Mouse (Mus musculus) heart, embryonic 14.5 days (tissue): ENCODE measurements around the gene Nrxn3. TPM values are rescaled to one million over a fixed set of nuclear protein-coding genes. Genes with fewer than 3 reads are reported as not detected.

ENCODE experiments used
- ATAC-seq: fragments of 200-750 bp; cut with Nextera tagmentation; 2 replicates; pipeline ENCODE4 v1.8.0; 2017; ENCODE audit warnings: low read depth, moderate TSS enrichment; ENCODE audit not compliant: insufficient number of reproducible peaks, insufficient read depth, low FRiP score
- H3K27ac ChIP-seq, 2 experiments: fragments of 200-500 bp in 1 of 2; fragments of 300-500 bp in 1 of 2; sonication (generic) in 1 of 2; replicated peaks in 1 of 2; 2 replicates each; pipeline ENCODE4 v1.5.1; 2012 to 2014; ENCODE audit warnings: low read depth in 2 of 2, low read length in 2 of 2, control low read depth in 1 of 2, mild to moderate bottlenecking in 1 of 2, mixed read lengths in 1 of 2; ENCODE audit not compliant: control insufficient read depth in 1 of 2, insufficient read depth in 1 of 2
- H3K27me3 ChIP-seq: fragments of 300-500 bp; sonication (generic); 2 replicates; pipeline ENCODE4 v1.6.1; 2014; ENCODE audit warnings: mild to moderate bottlenecking, low read length, control low read depth; ENCODE audit not compliant: control insufficient read depth, insufficient read depth
- H3K36me3 ChIP-seq: fragments of 300-500 bp; sonication (generic); 2 replicates; pipeline ENCODE4 v1.6.1; 2014; ENCODE audit warnings: mild to moderate bottlenecking, control low read depth, low read length, mixed read lengths; ENCODE audit not compliant: control insufficient read depth, insufficient read depth
- H3K4me1 ChIP-seq, 2 experiments: fragments of 200-500 bp in 1 of 2; fragments of 300-500 bp in 1 of 2; sonication (generic) in 1 of 2; 2 replicates each; pipeline ENCODE4 v1.6.1; 2012 to 2014; ENCODE audit warnings: low read length in 2 of 2, control low read depth in 1 of 2, mixed read lengths in 1 of 2; ENCODE audit not compliant: control insufficient read depth in 2 of 2, insufficient read depth in 2 of 2
- H3K4me2 ChIP-seq: fragments of 300-500 bp; sonication (generic); 2 replicates; pipeline ENCODE4 v1.6.1; 2014; ENCODE audit warnings: mild to moderate bottlenecking, low read length
- H3K4me3 ChIP-seq, 2 experiments: fragments of 200-500 bp in 1 of 2; fragments of 300-500 bp in 1 of 2; sonication (generic) in 1 of 2; 2 replicates each; pipeline ENCODE4 v1.5.1; 2012 to 2014; ENCODE audit warnings: low read length in 2 of 2, mild to moderate bottlenecking in 2 of 2, control low read depth in 1 of 2, low read depth in 1 of 2, moderate library complexity in 1 of 2; ENCODE audit not compliant: control insufficient read depth in 1 of 2, insufficient read depth in 1 of 2
- H3K9ac ChIP-seq: fragments of 300-500 bp; sonication (generic); 2 replicates; pipeline ENCODE4 v1.6.1; 2014; ENCODE audit warnings: mild to moderate bottlenecking, low read length
- H3K9me3 ChIP-seq: fragments of 300-500 bp; sonication (generic); 2 replicates; pipeline ENCODE4 v1.6.1; 2016; ENCODE audit warnings: low read length, control low read depth; ENCODE audit not compliant: control insufficient read depth
- WGBS: fragments of 180-500 bp; shearing (Covaris S2); extraction: QIAGEN DNeasy Blood & Tissue Kit; methylation state at CpG from one replicate; pipeline ENCODE4 v1.1.7; 2014; 5-methylcytosine and 5-hydroxymethylcytosine counted together
- polyA plus RNA-seq: library from polyadenylated mRNA; unstranded; fragments of >200 nt; fragmentation: Nextera tagmentation; extraction: Ambion mirVana; gene quantifications from 2 replicates; pipeline ENCODE4 v1.2.1, GENCODE M21; 2014

Nrxn3 gene
- polyA plus RNA-seq, 1 experiment from 2014 or later, result 1.7 TPM

DNA sequence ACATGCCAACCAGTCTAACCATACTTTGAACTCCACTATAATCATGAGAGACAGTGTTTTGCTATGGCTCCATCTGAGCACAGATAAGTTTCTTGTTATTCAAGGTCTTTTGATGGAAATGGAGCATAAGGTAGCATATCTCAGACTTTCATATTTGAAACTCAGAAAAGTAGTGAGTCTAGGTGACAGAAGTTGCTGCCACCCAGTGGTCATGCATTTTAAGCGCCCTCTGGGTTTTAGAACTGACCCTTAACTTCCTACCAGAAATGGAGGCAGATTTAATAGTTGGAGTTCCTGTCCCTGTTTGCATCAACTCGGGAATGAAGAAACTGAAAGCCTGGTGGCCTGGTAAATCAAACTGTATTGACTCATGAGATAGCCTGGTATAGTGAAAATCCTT is 488.9 kb downstream of the Nrxn3 start:
- H3K4me1 ChIP-seq, result no peaks in the 10 kb centered on the region
- no peak overlapping the region for H3K4me3 ChIP-seq
- H3K27ac ChIP-seq, result no peak overlapping the region
- H3K9me3 ChIP-seq, result no peaks in the 10 kb centered on the region
- no peaks in the 10 kb centered on the region for H3K36me3 ChIP-seq
- no peak overlapping the region for H3K4me2 ChIP-seq
- no peak for ATAC-seq
- no peak overlapping the region for H3K9ac ChIP-seq
- H3K27me3 ChIP-seq, result no peaks in the 10 kb centered on the region
- WGBS, result 22% methylated on average over 2 of the region's 2 CpGs

DNA sequence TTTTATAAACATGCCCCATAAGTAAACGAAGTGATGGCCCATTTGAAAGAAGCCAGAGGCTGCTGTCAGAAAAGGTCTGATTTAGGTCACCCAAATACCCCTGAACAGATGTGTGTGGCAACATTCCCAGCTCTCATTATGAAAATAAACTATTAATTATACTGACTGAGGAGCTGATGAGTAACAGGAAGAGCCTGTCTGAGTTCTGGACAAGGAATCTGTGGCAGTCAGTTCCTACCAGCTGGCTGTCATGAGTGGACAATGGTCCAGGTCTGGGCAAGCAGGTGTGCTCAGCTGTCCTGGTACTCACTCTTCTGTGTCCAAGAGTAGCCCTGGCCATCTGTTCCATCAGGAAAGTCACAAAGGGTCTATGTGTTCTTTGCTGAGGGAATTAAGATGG is 517.1 kb downstream of the Nrxn3 start:
- WGBS, result 34% methylated on average over 1 of the region's 1 CpGs
- H3K36me3 ChIP-seq, result no peaks in the 10 kb centered on the region

DNA sequence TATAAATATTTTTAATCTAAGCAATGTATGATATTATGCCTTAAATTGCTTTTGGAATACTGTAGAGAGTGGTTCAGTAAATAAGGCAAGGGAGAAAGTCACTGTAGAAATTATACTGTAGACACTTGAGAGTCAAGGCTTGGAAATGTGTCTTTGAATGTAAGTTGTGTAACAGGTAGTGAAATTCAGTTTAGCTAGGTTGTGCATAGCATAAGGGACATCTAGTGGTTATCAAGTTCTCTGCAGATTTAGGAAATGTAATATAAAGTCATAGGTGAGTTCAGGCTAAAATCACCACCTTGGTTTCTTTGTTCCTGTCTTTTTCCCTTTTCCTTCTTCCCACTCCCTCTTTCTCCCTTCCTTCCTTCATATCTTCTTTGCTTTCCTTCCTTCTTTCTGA is 518.9 kb downstream of the Nrxn3 start:
- H3K4me2 ChIP-seq, result no peak overlapping the region
- H3K4me3 ChIP-seq, result no peak overlapping the region
- no peaks in the 10 kb centered on the region for H3K27me3 ChIP-seq
- no peak for ATAC-seq
- H3K36me3 ChIP-seq, result no peaks in the 10 kb centered on the region
- no peaks in the 10 kb centered on the region for H3K4me1 ChIP-seq
- H3K9me3 ChIP-seq, result peaks cover 5% of the 10 kb centered on the region; the same call in 1 of the 2 replicates
- H3K9ac ChIP-seq, result no peak overlapping the region
- H3K27ac ChIP-seq, result no peak overlapping the region

More for the DNA sequence above, 517.1 kb downstream of the Nrxn3 start:
- peaks cover 5% of the 10 kb centered on the region; the same call in 1 of the 2 replicates for H3K9me3 ChIP-seq
- no peak for ATAC-seq
- no peak overlapping the region for H3K4me2 ChIP-seq
- no peak overlapping the region for H3K9ac ChIP-seq
- no peak overlapping the region for H3K4me3 ChIP-seq
- H3K27me3 ChIP-seq, result no peaks in the 10 kb centered on the region
- H3K4me1 ChIP-seq, result no peaks in the 10 kb centered on the region
- no peak overlapping the region for H3K27ac ChIP-seq

DNA sequence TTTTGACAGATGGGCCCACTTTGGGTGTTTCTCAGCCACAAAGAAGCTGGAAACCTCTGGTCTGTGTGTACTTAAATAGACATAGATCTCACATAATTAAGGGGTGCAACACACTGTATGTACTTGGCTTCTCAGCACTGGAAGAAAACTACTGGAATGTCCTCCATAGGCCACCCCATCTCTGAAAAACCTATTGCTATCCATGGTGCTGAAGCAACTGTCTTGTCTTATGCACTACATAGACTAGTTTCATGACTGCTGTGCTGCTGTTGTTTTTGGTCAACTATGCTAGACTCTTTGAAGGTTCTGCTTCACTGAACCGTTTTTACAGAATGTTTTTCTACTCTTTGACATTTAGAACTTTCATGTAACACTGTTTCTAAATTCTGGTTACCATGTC is 519.8 kb downstream of the Nrxn3 start:
- Histone ChIP-seq H3K9ac (no peak overlapping the region), H3K9me3 (peaks cover 5% of the 10 kb centered on the region; the same call in 1 of the 2 replicates), H3K4me1 (no peaks in the 10 kb centered on the region), H3K4me3 (no peak overlapping the region), H3K36me3 (no peaks in the 10 kb centered on the region), H3K27ac (no peak overlapping the region), H3K27me3 (no peaks in the 10 kb centered on the region), H3K4me2 (no peak overlapping the region)
- no peak for ATAC-seq
- WGBS, result 29% methylated on average over 1 of the region's 1 CpGs

DNA sequence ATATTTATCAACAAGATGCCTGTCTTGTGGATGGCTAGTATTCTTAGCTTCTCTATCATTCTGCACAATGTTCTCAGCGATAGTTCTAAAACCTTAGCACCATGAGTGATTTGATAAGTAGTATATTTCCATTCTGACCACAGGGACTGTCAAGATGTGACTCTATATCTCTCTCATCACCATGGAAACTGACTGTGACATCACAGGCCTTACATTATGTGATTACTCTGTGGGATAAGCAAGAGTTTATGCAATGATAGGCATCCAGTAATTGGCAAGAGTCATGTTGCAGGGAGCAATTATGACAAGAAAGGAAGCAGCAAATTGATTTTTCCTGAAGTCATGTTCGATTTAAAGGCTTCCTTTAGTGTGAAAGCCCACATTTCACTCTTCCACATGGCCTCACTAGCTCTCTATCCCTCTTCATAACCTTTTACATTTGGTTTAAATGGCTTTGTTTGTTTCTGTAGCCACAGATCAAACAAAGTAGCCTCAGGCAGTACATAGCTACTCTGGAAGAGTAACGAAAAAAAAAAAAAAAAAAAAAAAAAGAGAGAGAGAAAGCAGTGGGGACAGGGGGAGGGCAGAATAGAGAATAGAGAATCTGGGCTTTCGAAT is 532.7 kb downstream of the Nrxn3 start:
- H3K9ac ChIP-seq, result no peak overlapping the region
- ATAC-seq, result no peak
- no peak overlapping the region for H3K27ac ChIP-seq
- H3K4me3 ChIP-seq, result no peak overlapping the region
- H3K9me3 ChIP-seq, result no peaks in the 10 kb centered on the region
- H3K36me3 ChIP-seq, result no peaks in the 10 kb centered on the region
- no peaks in the 10 kb centered on the region for H3K27me3 ChIP-seq
- 64% methylated on average over 4 of the region's 4 CpGs for WGBS
- no peak overlapping the region for H3K4me2 ChIP-seq
- H3K4me1 ChIP-seq, result no peaks in the 10 kb centered on the region

- no peak overlapping the region for H3K9ac ChIP-seq
- H3K4me3 ChIP-seq, result no peak overlapping the region
- H3K27me3 ChIP-seq, result no peaks in the 10 kb centered on the region
- 84% methylated on average over 3 of the region's 3 CpGs for WGBS
- H3K9me3 ChIP-seq, result no peaks in the 10 kb centered on the region
- no peak overlapping the region for H3K4me2 ChIP-seq
- ATAC-seq, result no peak
- H3K4me1 ChIP-seq, result no peaks in the 10 kb centered on the region
- H3K36me3 ChIP-seq, result no peaks in the 10 kb centered on the region
- H3K27ac ChIP-seq, result no peak overlapping the region
Observed at GRCm38 (mm10) chr12:89258879-89259278, 536.2 kb downstream of the Nrxn3 start.

GRCm38 (mm10) chr12:89260076-89260475 is 537.4 kb downstream of the Nrxn3 start:
- no peaks in the 10 kb centered on the region for H3K4me1 ChIP-seq
- no peaks in the 10 kb centered on the region for H3K9me3 ChIP-seq
- no peak for ATAC-seq
- WGBS, result 78% methylated on average over 24 of the region's 24 CpGs
- no peak overlapping the region for H3K9ac ChIP-seq
- H3K4me3 ChIP-seq, result no peak overlapping the region
- no peak overlapping the region for H3K4me2 ChIP-seq
- H3K27ac ChIP-seq, result no peak overlapping the region
- H3K36me3 ChIP-seq, result no peaks in the 10 kb centered on the region
- H3K27me3 ChIP-seq, result no peaks in the 10 kb centered on the region

DNA sequence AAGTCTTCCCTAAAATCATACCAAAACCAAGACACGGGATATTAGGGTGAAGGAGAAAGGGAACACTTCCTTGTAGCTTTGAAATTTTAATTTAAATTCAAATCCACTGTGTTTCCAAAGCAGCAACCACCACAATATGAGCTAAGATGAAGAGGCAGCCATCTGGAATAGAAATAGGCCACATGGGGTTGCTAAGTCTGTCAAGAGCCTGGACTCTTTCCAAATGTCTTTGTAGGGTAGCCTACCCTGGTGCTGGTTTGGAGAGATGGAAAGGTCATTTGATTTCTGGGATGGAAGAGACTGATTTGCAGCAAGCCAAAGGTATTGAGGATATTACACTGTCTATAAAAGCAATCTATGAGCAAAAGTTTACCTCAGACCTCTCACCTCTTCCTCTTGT is 539.6 kb downstream of the Nrxn3 start:
- H3K4me2 ChIP-seq, result no peak overlapping the region
- no peaks in the 10 kb centered on the region for H3K36me3 ChIP-seq
- no peaks in the 10 kb centered on the region for H3K9me3 ChIP-seq
- no peak overlapping the region for H3K4me3 ChIP-seq
- H3K27ac ChIP-seq, result no peak overlapping the region
- H3K9ac ChIP-seq, result no peak overlapping the region
- 55% methylated on average over 1 of the region's 1 CpGs for WGBS
- no peaks in the 10 kb centered on the region for H3K27me3 ChIP-seq
- no peak for ATAC-seq
- H3K4me1 ChIP-seq, result no peaks in the 10 kb centered on the region
